Mouse (Mus musculus): ENCODE measurements around the gene Wbp1l. TPM values are rescaled to one million over a fixed set of nuclear protein-coding genes. Genes with fewer than 3 reads are reported as not detected.

The Wbp1l gene
- total RNA-seq, 2 experiments from 2014 or later, result 65.4 to 101 TPM

GRCm38 (mm10) chr19:46571878-46572244, 27.0 kb upstream of the Wbp1l start:
- no peak for TF ChIP-seq CTCF (IDR thresholded peaks at IDR 0.05)
- Histone ChIP-seq H3K27ac (peak overlapping the region; percentile 92), H3K4me3 (peak overlapping the region; percentile 76)
- intact Hi-C loops (cut with DNase I), result loop anchor here (5.0 kb wide), 1 partner anchor 495 kb away; the partner anchor contains the start of gene Nolc1
- DNase-seq, result no peak

- intact Hi-C loops (cut with DNase I), result loop anchor here (5.0 kb wide), 1 partner anchor 495 kb away; the partner anchor contains the start of gene Nolc1
- no peak for TF ChIP-seq CTCF (IDR thresholded peaks at IDR 0.05)
- H3K27ac ChIP-seq, result peak overlapping the region; percentile 92
- peak overlapping the region; percentile 76 for H3K4me3 ChIP-seq
- DNase-seq, result peak; percentile 49
These were observed 26.3 kb upstream of the Wbp1l start for GRCm38 (mm10) chr19:46572548-46572947.

GRCm38 (mm10) chr19:46572951-46573937, 25.6 kb upstream of the Wbp1l start, which contains the start of the genes Arl3 and Sfxn2:
Gene Arl3, minus strand, starts transcription at chr19:46573198.
Gene Sfxn2, plus strand, starts transcription at chr19:46573365.
- Histone ChIP-seq H3K4me3 (peak within 1 kb of the TSS; percentile 76), H3K27ac (peak within 1 kb of the TSS; percentile 93)
- peak; percentile 98 for DNase-seq
- TF ChIP-seq CTCF (IDR thresholded peaks at IDR 0.05), result peak; percentile 33
- intact Hi-C loops (cut with DNase I), result loop anchor here (5.0 kb wide), 1 partner anchor 496 kb away; the partner anchor contains the start of gene Nolc1

GRCm38 (mm10) chr19:46573990-46574389, 24.9 kb upstream of the Wbp1l start:
- DNase-seq, result no peak
- no peak for TF ChIP-seq CTCF (IDR thresholded peaks at IDR 0.05)
- intact Hi-C loops (cut with DNase I), result loop anchor here (5.0 kb wide), 1 partner anchor 497 kb away; the partner anchor contains the start of gene Nolc1
- Histone ChIP-seq H3K4me3 (peak overlapping the region; percentile 76), H3K27ac (peak overlapping the region; percentile 93)

- no peak for DNase-seq
- TF ChIP-seq CTCF (IDR thresholded peaks at IDR 0.05), result no peak
- Histone ChIP-seq H3K27ac (peak overlapping the region; percentile 24; the same call in 1 of the 2 replicates), H3K4me3 (peak overlapping the region; percentile 76)
- intact Hi-C loops (cut with DNase I), result no loop called here
These were observed 23.7 kb upstream of the Wbp1l start for GRCm38 (mm10) chr19:46575196-46575595.

GRCm38 (mm10) chr19:46587823-46588508, 10.9 kb upstream of the Wbp1l start:
- intact Hi-C loops (cut with DNase I), result loop anchor here (1.0 to 10.0 kb wide), 2 partner anchors 152 to 277 kb away; no protein-coding TSS in a partner anchor
- TF ChIP-seq CTCF (IDR thresholded peaks at IDR 0.05), result peak; percentile 99
- DNase-seq, result peak; percentile 90
- Histone ChIP-seq H3K4me3 (no peak overlapping the region), H3K27ac (no peak overlapping the region)

- Histone ChIP-seq H3K4me3 (no peak overlapping the region), H3K27ac (no peak overlapping the region)
- intact Hi-C loops (cut with DNase I), result no loop called here
- DNase-seq, result no peak
- TF ChIP-seq CTCF (IDR thresholded peaks at IDR 0.05), result no peak
These were observed 7.3 kb upstream of the Wbp1l start for GRCm38 (mm10) chr19:46591575-46591974.

- no peak overlapping the region for H3K4me3 ChIP-seq
- DNase-seq, result no peak
- no peak overlapping the region for H3K27ac ChIP-seq
- intact Hi-C loops (cut with DNase I), result no loop called here
- TF ChIP-seq CTCF (IDR thresholded peaks at IDR 0.05), result peak; percentile 18; the same call in 1 of the 2 replicates
These were observed 6.0 kb upstream of the Wbp1l start for GRCm38 (mm10) chr19:46592751-46593439.

- Histone ChIP-seq H3K4me3 (peak overlapping the region; percentile 92), H3K27ac (peak overlapping the region; percentile 88)
- intact Hi-C loops (cut with DNase I), result no loop called here
- TF ChIP-seq CTCF (IDR thresholded peaks at IDR 0.05), result no peak
- no peak for DNase-seq
These were observed 697 bp upstream of the Wbp1l start for GRCm38 (mm10) chr19:46598187-46598586.

GRCm38 (mm10) chr19:46599375-46600256, 732 bp downstream of the Wbp1l start:
- peak overlapping the region; percentile 88 for H3K27ac ChIP-seq
- H3K4me3 ChIP-seq, result peak overlapping the region; percentile 92
- intact Hi-C loops (cut with DNase I), result loop anchor here (10.0 kb wide), 1 partner anchor 55 kb away; no protein-coding TSS in a partner anchor
- TF ChIP-seq CTCF (IDR thresholded peaks at IDR 0.05), result no peak
- peak; percentile 37 for DNase-seq

- no peak for TF ChIP-seq CTCF (IDR thresholded peaks at IDR 0.05)
- intact Hi-C loops (cut with DNase I), result loop anchor here (10.0 kb wide), 1 partner anchor 54 kb away; no protein-coding TSS in a partner anchor
- DNase-seq, result no peak
- H3K4me3 ChIP-seq, result peak overlapping the region; percentile 92
- peak overlapping the region; percentile 88 for H3K27ac ChIP-seq
These were observed 1.5 kb downstream of the Wbp1l start for GRCm38 (mm10) chr19:46600371-46600770.
